Mouse (Mus musculus) myocyte (in vitro differentiated cells): Measurements from ENCODE around the gene Ifna5.

Experiments
- E2F4 ChIP-seq: IDR thresholded peaks from one replicate; pipeline ENCODE4 v1.6.1; 2011; ENCODE audit warnings: mild to moderate bottlenecking, control low read depth, moderate library complexity; ENCODE audit not compliant: insufficient read depth
- MAX ChIP-seq: IDR thresholded peaks from one replicate; pipeline ENCODE4 v1.6.1; 2011; ENCODE audit warnings: low read depth, mild to moderate bottlenecking, control low read depth
- MYOD1 ChIP-seq, 3 experiments: IDR thresholded peaks; one replicate each; pipeline ENCODE4 v1.6.1; 2011; ENCODE audit warnings: control low read depth in 2 of 3, low read depth in 2 of 3, mild to moderate bottlenecking in 2 of 3, moderate library complexity in 1 of 3; ENCODE audit not compliant: insufficient read length in 2 of 3, control insufficient read depth in 1 of 3
- POLR2A ChIP-seq: IDR thresholded peaks from one replicate; pipeline ENCODE4 v1.6.1; 2011; ENCODE audit warnings: low read depth, mild to moderate bottlenecking, control low read depth, moderate library complexity; ENCODE audit not compliant: insufficient read length
- TCF12 ChIP-seq: IDR thresholded peaks from one replicate; pipeline ENCODE4 v1.6.1; 2011; ENCODE audit warnings: mild to moderate bottlenecking, control low read depth; ENCODE audit not compliant: poor library complexity, insufficient read depth, severe bottlenecking
- USF1 ChIP-seq: IDR thresholded peaks from one replicate; pipeline ENCODE4 v1.6.1; 2011; ENCODE audit warnings: low read depth, mild to moderate bottlenecking, control low read depth, moderate library complexity

GRCm38 (mm10) chr4:88872691-88873090 lies 37.4 kb downstream of the Ifna5 start:
- TF ChIP-seq POLR2A (no peak), TCF12 (no peak), USF1 (no peak), MAX (no peak), MYOD1 (IDR thresholded peaks at IDR 0.05; ENCODE audit: control insufficient read depth in 1 of 3, insufficient read length in 2 of 3, low read depth in 2 of 3) (no peak), E2F4 (no peak)
